Mouse (Mus musculus) midbrain, embryonic 14.5 days (tissue): ENCODE data around the gene Gskip. TPM values are rescaled to one million over a fixed set of nuclear protein-coding genes. Genes with fewer than 3 reads are reported as not detected.
A peak's percentile ranks its signal among the peaks of the same experiment; 100 is the strongest.

Experiments used
- ATAC-seq: fragments of 200-750 bp; cut with Nextera tagmentation; 2 replicates; pipeline ENCODE4 v1.8.0; 2017; ENCODE audit warnings: moderate number of reproducible peaks, moderate library complexity; ENCODE audit not compliant: low FRiP score, low TSS enrichment
- DNase-seq: peaks from one replicate; pipeline ENCODE4 v3.0.0-alpha.2; 2015
- H3K27ac ChIP-seq: fragments of 300-500 bp; sonication (generic); replicated peaks from 2 replicates; pipeline ENCODE4 v1.5.1; 2014; ENCODE audit warnings: mild to moderate bottlenecking, low read depth, low read length, moderate library complexity
- H3K27me3 ChIP-seq: fragments of 300-500 bp; sonication (generic); 2 replicates; pipeline ENCODE4 v1.6.1; 2014; ENCODE audit warnings: low read length, control low read depth, mixed read lengths; ENCODE audit not compliant: control insufficient read depth, insufficient read depth
- H3K36me3 ChIP-seq: fragments of 300-500 bp; sonication (generic); 2 replicates; pipeline ENCODE4 v1.6.1; 2014; ENCODE audit warnings: low read length, control low read depth; ENCODE audit not compliant: control insufficient read depth, insufficient read depth
- H3K4me1 ChIP-seq: fragments of 300-500 bp; sonication (generic); 2 replicates; pipeline ENCODE4 v1.6.1; 2014; ENCODE audit warnings: mild to moderate bottlenecking, antibody characterized with exemption, low read length, control low read depth; ENCODE audit not compliant: control insufficient read depth, insufficient read depth
- H3K4me2 ChIP-seq: fragments of 300-500 bp; sonication (generic); 2 replicates; pipeline ENCODE4 v1.6.1; 2014; ENCODE audit warnings: mild to moderate bottlenecking, low read length, moderate library complexity
- H3K4me3 ChIP-seq: fragments of 300-500 bp; sonication (generic); replicated peaks from 2 replicates; pipeline ENCODE4 v1.5.1; 2014; ENCODE audit warnings: low read depth, low read length
- H3K9ac ChIP-seq: fragments of 300-500 bp; sonication (generic); replicated peaks from 2 replicates; pipeline ENCODE4 v1.6.1; 2014; ENCODE audit warnings: mild to moderate bottlenecking, low read length, moderate library complexity
- H3K9me3 ChIP-seq: fragments of 300-500 bp; sonication (generic); 2 replicates; pipeline ENCODE4 v1.6.1; 2016; ENCODE audit warnings: low read length, control low read depth, mixed read lengths; ENCODE audit not compliant: control insufficient read depth
- WGBS: fragments of 180-500 bp; shearing (Covaris S2); extraction: QIAGEN DNeasy Blood & Tissue Kit; methylation state at CpG from one replicate; pipeline ENCODE4 v1.1.7; 2014; 5-methylcytosine and 5-hydroxymethylcytosine counted together
- polyA plus RNA-seq: library from polyadenylated mRNA; unstranded; fragments of >200 nt; fragmentation: Nextera tagmentation; extraction: Ambion mirVana; gene quantifications from 2 replicates; pipeline ENCODE4 v1.2.1, GENCODE M21; 2014

Gskip gene
- polyA plus RNA-seq, 1 experiment from 2014 or later: 36.7 TPM

DNA sequence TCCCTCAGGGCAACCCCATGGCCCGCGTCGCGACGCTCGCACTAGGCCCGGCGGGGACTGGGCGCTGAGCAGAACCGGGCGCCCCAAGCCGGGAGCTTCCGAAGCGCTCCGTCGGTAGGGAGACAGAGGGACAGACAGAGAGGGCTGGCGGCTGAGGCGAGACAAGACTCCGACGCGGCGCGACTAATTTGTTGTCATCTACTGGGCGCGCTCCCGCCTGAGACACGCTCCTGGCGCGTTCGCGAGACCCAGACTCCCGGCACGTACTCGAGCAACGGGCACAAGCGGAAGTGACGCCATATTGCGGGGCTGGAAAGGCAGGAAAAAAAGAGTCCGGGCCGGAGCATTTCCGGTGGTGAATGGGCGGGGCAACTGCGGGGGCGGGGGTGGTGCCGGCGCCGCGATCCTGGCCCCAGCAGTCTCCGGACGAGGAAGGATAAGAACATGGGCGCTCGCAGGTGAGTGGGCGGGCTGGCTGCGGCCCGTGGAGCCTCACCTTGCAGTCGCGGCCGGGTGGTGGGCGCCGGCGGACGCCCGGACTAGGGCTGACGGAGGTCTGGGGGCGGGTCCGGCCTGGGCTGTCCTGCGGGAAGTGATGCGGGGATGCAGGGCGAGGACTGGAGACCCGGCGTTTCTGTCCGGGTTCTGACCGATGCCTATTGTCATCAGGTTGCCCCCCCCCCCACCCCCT, 517 bp downstream of the Gskip start, which contains the start of gene Atg2b:
Gene Atg2b (minus strand): TSS at position 211 of the 691 bp plus-strand sequence.
- peak; percentile 93 for ATAC-seq
- under 1% methylated on average over 73 of the region's 73 CpGs for WGBS
- Histone ChIP-seq H3K27ac (peak within 1 kb of the TSS; percentile 93), H3K9ac (peak within 1 kb of the TSS; percentile 84), H3K4me1 (peaks cover 26% of the 10 kb centered on the region), H3K9me3 (no peaks in the 10 kb centered on the region), H3K36me3 (peaks cover 8% of the 10 kb centered on the region; the same call in 1 of the 2 replicates), H3K4me2 (peak within 1 kb of the TSS; percentile 86), H3K4me3 (peak within 1 kb of the TSS; percentile 87), H3K27me3 (no peaks in the 10 kb centered on the region)
- DNase-seq: peak; percentile 100

DNA sequence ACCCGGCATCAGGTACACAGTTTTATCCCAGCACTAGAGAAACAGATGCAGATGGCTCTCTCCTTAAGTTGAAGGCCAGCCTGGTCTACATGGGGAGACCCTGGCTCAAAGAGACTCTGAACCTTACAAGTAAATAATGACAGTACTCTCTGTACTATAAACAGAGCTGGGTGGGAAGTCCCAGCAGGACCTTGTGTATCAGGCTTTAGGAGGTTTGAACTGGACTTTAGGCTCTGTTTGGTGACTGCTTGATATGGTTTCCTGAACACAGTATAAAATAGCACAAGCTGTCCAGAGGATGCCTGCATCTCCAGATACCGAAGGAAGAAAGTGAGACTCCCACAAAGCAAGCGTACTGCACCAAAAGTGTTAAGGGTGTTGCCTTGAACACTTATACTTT, 2.2 kb downstream of the Gskip start:
- peak overlapping the region; percentile 86 for H3K4me2 ChIP-seq
- peak overlapping the region; percentile 87; the same call in 1 of the 2 replicates for H3K4me3 ChIP-seq
- DNase-seq (no peak), ATAC-seq (no peak)
- H3K4me1 ChIP-seq: peaks cover 26% of the 10 kb centered on the region
- H3K27me3 ChIP-seq: no peaks in the 10 kb centered on the region
- H3K9ac ChIP-seq: peak overlapping the region; percentile 84; the same call in 1 of the 2 replicates
- no peak overlapping the region for H3K27ac ChIP-seq
- no peaks in the 10 kb centered on the region for H3K9me3 ChIP-seq
- H3K36me3 ChIP-seq: peaks cover 15% of the 10 kb centered on the region
- WGBS: 92% methylated on average over 3 of the region's 3 CpGs

DNA sequence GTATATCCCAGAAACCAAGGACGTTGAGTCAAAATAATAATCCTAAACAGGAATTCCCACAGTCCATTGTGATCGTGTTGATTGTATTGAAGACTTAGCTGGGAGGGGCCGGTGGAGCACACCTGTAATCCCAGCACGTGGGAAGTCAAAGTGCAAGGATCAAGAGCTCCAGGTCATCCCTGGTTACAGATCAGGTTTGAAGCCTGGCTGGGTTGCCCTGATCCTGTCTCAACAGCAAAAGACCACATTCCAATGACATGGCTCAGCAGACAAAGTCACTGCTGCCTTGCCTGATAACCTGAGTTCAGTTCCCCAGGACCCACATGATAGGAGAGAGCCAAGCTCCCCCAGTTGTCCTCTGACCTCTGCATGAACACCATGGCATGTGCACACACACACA, 2.8 kb downstream of the Gskip start:
- Histone ChIP-seq H3K27me3 (no peaks in the 10 kb centered on the region), H3K9me3 (no peaks in the 10 kb centered on the region), H3K4me2 (no peak overlapping the region), H3K9ac (no peak overlapping the region), H3K4me1 (peaks cover 26% of the 10 kb centered on the region), H3K36me3 (peaks cover 21% of the 10 kb centered on the region), H3K27ac (no peak overlapping the region), H3K4me3 (no peak overlapping the region)
- DNase-seq (no peak), ATAC-seq (no peak)
- 88% methylated on average over 4 of the region's 4 CpGs for WGBS

DNA sequence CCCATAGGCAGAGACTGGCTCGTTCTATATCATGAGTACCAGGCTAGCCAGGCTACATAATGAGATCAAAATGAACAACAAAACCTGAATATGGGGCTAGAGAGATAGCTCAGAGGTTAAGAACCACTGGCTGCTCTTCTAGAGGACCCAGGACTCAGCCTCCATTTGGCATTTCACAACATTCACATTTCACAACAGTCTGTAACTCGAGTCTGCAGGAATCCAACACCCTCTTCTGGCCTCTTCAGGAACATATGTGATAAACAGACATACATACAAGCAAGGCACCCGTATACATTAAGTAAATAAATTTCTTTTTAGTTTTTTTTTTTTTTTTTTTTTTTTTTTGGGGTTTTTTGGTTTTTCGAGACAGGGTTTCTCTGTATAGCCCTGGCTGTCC, 3.9 kb downstream of the Gskip start:
- H3K27ac ChIP-seq: no peak overlapping the region
- no peak overlapping the region for H3K9ac ChIP-seq
- no peak overlapping the region for H3K4me3 ChIP-seq
- H3K36me3 ChIP-seq: peaks cover 21% of the 10 kb centered on the region
- no peak for ATAC-seq
- no peak overlapping the region for H3K4me2 ChIP-seq
- no peaks in the 10 kb centered on the region for H3K9me3 ChIP-seq
- DNase-seq: no peak
- H3K27me3 ChIP-seq: no peaks in the 10 kb centered on the region
- H3K4me1 ChIP-seq: peaks cover 18% of the 10 kb centered on the region
- WGBS: 94% methylated on average over 4 of the region's 4 CpGs

DNA sequence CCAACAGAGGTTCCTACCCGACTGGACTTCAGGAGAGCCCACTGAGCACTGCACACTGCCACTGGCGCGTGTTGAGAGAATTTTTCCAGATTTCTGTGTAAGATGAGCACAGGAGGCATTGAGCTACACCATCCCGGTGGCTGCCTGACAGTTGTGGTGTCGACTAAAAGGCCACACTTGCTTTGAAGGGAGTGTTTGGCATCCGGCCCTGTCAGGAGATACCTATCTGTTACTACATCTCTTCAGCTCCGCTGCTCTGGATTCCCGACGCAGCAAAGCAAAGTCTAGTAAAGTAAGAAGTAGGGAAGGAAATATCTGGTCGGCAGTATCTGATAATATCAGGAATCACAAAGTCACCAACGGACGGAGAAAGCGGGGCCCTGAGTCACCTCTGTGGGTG, 4.8 kb downstream of the Gskip start:
- Histone ChIP-seq H3K27me3 (no peaks in the 10 kb centered on the region), H3K36me3 (peaks cover 29% of the 10 kb centered on the region), H3K4me3 (no peak overlapping the region), H3K9ac (no peak overlapping the region), H3K9me3 (no peaks in the 10 kb centered on the region), H3K4me1 (peaks cover 12% of the 10 kb centered on the region), H3K27ac (no peak overlapping the region), H3K4me2 (no peak overlapping the region)
- DNase-seq: no peak
- 97% methylated on average over 13 of the region's 13 CpGs for WGBS
- no peak for ATAC-seq

DNA sequence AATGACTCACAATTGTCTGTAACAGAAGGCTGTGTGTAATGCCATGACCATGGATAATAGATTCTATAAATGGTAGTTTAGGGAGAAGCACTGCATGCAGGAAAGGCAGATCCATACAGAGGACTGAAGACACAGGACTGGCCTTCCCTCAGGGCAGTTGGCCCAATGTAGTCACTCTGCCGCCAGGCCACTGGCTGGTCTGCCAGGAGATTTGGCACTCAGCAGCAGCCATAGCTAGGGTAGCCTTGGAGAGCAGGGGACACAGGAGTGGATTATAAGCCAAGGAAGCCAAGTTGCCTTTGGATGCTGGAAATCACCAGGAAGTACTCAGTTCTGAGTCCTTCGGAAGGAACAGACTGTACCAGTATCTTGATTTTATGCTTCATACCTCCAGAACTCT, 9.4 kb downstream of the Gskip start:
- H3K36me3 ChIP-seq: peaks cover 32% of the 10 kb centered on the region
- no peak overlapping the region for H3K27ac ChIP-seq
- H3K9ac ChIP-seq: no peak overlapping the region
- WGBS: 98% methylated on average over 2 of the region's 2 CpGs
- H3K9me3 ChIP-seq: no peaks in the 10 kb centered on the region
- H3K4me3 ChIP-seq: no peak overlapping the region
- ATAC-seq: no peak
- no peak overlapping the region for H3K4me2 ChIP-seq
- H3K27me3 ChIP-seq: no peaks in the 10 kb centered on the region
- no peaks in the 10 kb centered on the region for H3K4me1 ChIP-seq
- DNase-seq: no peak

DNA sequence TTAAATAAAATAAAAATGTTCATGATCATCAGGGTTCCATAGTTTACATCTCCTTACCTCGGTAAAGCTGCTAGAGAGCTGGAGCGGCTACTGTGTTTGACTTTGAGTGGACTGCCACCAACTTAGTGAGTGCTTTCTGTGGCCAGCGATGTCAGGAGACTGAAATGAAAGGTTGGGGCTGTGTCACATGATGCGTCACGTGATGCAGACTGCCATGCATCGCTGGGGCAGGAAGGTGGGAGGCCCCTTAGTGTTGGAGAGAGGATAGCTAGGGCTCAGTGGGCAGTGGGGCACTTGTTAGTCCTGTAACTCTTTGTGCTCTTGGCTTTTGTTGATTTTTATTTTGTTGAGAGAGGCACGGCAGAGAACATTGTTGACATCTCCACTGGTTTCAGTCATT, 11.2 kb downstream of the Gskip start:
- Histone ChIP-seq H3K36me3 (peaks cover 38% of the 10 kb centered on the region), H3K9me3 (no peaks in the 10 kb centered on the region), H3K4me3 (no peak overlapping the region), H3K4me2 (no peak overlapping the region), H3K9ac (no peak overlapping the region), H3K27ac (no peak overlapping the region), H3K4me1 (no peaks in the 10 kb centered on the region), H3K27me3 (no peaks in the 10 kb centered on the region)
- 87% methylated on average over 7 of the region's 7 CpGs for WGBS
- ATAC-seq (no peak), DNase-seq (no peak)

DNA sequence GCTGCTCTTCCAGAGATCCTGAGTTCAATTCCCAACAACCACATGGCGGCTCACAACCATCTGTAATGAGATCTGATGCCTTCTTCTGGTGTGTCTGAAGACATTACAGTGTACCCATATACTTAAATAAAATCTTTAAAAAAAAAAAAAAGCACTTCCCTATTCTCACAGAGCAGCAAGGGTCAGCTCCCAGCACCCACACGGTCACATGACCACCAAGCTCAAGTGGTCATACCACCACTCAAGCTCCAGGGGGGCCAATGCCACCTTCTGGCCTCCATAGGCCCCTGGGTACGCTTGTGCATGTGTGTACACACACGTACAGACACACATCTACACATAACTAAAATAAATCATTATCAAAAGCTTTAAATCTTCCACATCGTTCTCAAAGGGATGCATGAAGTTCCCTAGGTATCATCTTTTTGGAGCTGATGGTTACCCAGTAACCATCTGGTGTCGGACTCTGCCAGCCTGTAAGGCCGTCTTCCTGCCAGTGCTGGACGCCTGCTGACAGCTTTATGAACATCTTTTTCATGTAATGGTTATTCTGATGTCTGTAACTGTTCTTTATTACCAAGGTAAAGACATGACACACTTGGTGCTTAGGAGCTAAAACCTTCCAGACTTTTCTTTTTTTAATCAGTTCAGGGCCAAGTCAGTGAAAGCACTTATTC, 12.6 kb downstream of the Gskip start:
- Histone ChIP-seq H3K9ac (no peak overlapping the region), H3K4me1 (no peaks in the 10 kb centered on the region), H3K9me3 (no peaks in the 10 kb centered on the region), H3K4me2 (no peak overlapping the region), H3K36me3 (peaks cover 40% of the 10 kb centered on the region), H3K27ac (no peak overlapping the region), H3K27me3 (no peaks in the 10 kb centered on the region), H3K4me3 (no peak overlapping the region)
- WGBS: 95% methylated on average over 8 of the region's 8 CpGs
- ATAC-seq (no peak), DNase-seq (no peak)

DNA sequence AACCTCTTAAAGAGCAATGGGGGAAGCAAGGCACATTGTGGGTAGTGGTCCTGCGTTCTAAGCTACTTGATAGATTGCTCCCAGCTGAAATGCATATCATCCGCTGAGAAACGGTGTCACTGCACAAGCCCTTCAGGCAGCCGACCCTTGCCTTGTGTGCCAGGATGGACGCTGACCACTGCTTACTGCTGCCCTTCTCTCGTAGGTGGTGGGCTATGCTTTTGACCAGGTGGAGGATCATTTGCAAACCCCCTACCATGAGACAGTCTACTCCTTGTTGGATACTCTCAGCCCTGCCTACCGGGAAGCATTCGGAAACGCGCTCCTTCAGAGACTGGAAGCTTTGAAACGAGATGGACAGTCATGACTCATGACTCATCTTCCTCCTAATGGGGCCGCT, 15.8 kb downstream of the Gskip start:
- Histone ChIP-seq H3K36me3 (peaks cover 34% of the 10 kb centered on the region), H3K9ac (no peak overlapping the region), H3K27ac (no peak overlapping the region), H3K4me1 (peaks cover under 1% of the 10 kb centered on the region; the same call in 1 of the 2 replicates), H3K27me3 (no peaks in the 10 kb centered on the region), H3K9me3 (no peaks in the 10 kb centered on the region), H3K4me2 (no peak overlapping the region), H3K4me3 (no peak overlapping the region)
- no peak for ATAC-seq
- WGBS: 94% methylated on average over 12 of the region's 12 CpGs
- no peak for DNase-seq
